Mouse (Mus musculus): ENCODE measurements around the gene Smug1. TPM values are rescaled to one million over a fixed set of nuclear protein-coding genes. Genes with fewer than 3 reads are reported as not detected.

Gene Smug1
- polyA plus RNA-seq, 1 experiment from 2014 or later: 21.8 TPM

DNA sequence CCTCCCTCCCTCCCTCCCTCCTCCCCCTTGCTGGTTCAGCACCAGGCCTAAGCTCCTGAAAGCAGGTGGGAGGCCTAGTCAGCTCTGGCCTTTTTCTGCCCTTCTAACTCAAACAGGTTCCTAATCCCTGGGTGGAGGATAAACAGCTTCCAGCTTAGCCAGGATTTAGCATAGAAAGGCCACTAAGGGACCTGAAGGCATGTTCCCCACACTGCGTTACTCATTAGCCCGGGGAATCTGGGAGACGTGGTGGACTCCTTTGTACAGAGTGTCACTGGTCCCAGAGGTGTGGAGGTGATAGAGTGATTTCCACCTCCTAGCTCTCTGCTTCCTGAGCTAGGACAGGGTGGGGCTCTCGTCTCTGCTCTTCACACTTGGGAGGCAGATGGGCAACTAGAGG lies 57.0 kb downstream of the Smug1 start:
- ATAC-seq (replicated peaks; ENCODE audit: low FRiP score, low TSS enrichment, low read depth) (no peak), DNase-seq (ENCODE audit: low spot score) (no peak)
- Histone ChIP-seq H3K36me3 (ENCODE audit: control insufficient read depth, insufficient read depth, low read length) (no peaks in the 10 kb centered on the region), H3K9ac (ENCODE audit: low read length) (no peak overlapping the region), H3K4me2 (ENCODE audit: low read length) (no peak overlapping the region), H3K4me3 (ENCODE audit: low read depth, low read length) (no peak overlapping the region), H3K27me3 (replicated peaks; ENCODE audit: control insufficient read depth, insufficient read depth, low read length) (peaks cover 10% of the 10 kb centered on the region), H3K4me1 (replicated peaks; ENCODE audit: control insufficient read depth, insufficient read depth, low read length) (peaks cover 24% of the 10 kb centered on the region), H3K9me3 (ENCODE audit: control insufficient read depth, low read length) (no peaks in the 10 kb centered on the region), H3K27ac (ENCODE audit: low read depth) (no peak overlapping the region)
- 44% methylated on average over 4 of the region's 4 CpGs for WGBS

DNA sequence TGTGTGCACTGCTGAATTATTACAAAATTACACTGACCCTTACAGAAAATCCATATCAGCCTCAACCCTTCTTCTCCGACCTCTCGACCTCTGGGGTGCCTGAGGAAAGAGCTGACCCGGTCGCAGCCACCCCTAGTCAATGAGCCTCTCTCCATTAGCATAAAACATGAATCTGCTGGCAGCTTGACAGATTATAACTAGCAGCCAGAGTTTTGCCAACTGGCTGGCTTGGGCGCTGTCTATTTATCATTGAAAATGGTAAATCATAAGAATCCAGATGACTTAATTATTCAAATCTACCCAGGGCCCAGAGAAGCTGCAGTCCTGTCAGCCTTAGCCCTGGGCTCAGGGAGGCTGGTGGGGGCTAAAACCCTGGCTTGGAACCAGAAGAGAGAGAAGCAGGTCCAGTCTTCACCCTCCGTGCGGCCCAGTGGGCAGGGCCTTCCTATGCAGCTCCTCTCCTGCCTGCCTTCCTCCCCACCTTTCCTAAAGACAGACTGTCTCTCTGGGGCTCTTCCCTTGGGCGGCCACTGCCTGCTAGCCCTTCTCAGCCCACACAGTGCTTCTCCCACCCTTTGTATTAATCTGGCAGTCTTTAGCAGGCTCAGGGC lies 58.7 kb downstream of the Smug1 start:
- H3K9me3 ChIP-seq (ENCODE audit: control insufficient read depth, low read length): no peaks in the 10 kb centered on the region
- H3K4me1 ChIP-seq (replicated peaks; ENCODE audit: control insufficient read depth, insufficient read depth, low read length): peaks cover 35% of the 10 kb centered on the region
- no peak overlapping the region for H3K27ac ChIP-seq (ENCODE audit: low read depth)

DNA sequence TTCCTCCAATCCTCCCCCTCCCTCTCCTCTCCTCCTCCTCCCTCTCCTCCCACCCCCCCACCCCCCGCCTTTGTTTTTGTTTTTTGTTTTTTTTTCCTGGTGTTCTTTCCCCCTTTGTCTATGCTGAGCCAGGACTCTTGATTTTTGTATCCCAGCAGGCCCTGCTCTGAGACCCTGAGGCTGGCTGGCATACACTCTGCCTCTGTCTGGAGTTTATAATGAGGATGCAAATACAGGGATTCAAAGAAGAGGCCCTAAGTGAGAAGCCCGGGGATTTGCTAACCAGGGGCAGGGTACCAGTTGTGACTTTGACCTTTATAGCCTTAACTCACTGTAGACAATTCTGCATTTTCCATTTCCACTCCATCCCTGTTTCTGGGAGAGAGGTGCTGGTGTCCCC lies 60.7 kb downstream of the Smug1 start:
- no peak overlapping the region for H3K4me3 ChIP-seq (ENCODE audit: low read depth, low read length)
- 16% methylated on average over 2 of the region's 2 CpGs for WGBS
- H3K9me3 ChIP-seq (ENCODE audit: control insufficient read depth, low read length): no peaks in the 10 kb centered on the region
- no peak overlapping the region for H3K4me2 ChIP-seq (ENCODE audit: low read length)
- no peaks in the 10 kb centered on the region for H3K36me3 ChIP-seq (ENCODE audit: control insufficient read depth, insufficient read depth, low read length)
- H3K27ac ChIP-seq (ENCODE audit: low read depth): no peak overlapping the region
- H3K9ac ChIP-seq (ENCODE audit: low read length): no peak overlapping the region
- peaks cover 14% of the 10 kb centered on the region for H3K27me3 ChIP-seq (replicated peaks; ENCODE audit: control insufficient read depth, insufficient read depth, low read length)
- ATAC-seq (replicated peaks; ENCODE audit: low FRiP score, low TSS enrichment, low read depth): no peak
- DNase-seq (ENCODE audit: low spot score): no peak
- peaks cover 32% of the 10 kb centered on the region for H3K4me1 ChIP-seq (replicated peaks; ENCODE audit: control insufficient read depth, insufficient read depth, low read length)

More for the DNA sequence above, 58.7 kb downstream of the Smug1 start:
- WGBS: 65% methylated on average over 8 of the region's 8 CpGs
- Histone ChIP-seq H3K27me3 (replicated peaks; ENCODE audit: control insufficient read depth, insufficient read depth, low read length) (peaks cover 5% of the 10 kb centered on the region), H3K4me2 (ENCODE audit: low read length) (no peak overlapping the region), H3K4me3 (ENCODE audit: low read depth, low read length) (no peak overlapping the region), H3K9ac (ENCODE audit: low read length) (no peak overlapping the region), H3K36me3 (ENCODE audit: control insufficient read depth, insufficient read depth, low read length) (no peaks in the 10 kb centered on the region)
- ATAC-seq (replicated peaks; ENCODE audit: low FRiP score, low TSS enrichment, low read depth) (no peak), DNase-seq (ENCODE audit: low spot score) (no peak)

Other genes starting within 250 kb of the Smug1 start
- not detected in 2 replicates for gene Hoxc13, start 246.0 kb downstream of the Smug1 start, polyA plus RNA-seq (2014; fragmentation: Nextera tagmentation; extraction: Ambion mirVana)
- not detected in 2 replicates for gene Hoxc12, start 230.3 kb downstream of the Smug1 start, polyA plus RNA-seq (2014; fragmentation: Nextera tagmentation; extraction: Ambion mirVana)
- gene Hoxc11, start 212.7 kb downstream of the Smug1 start, polyA plus RNA-seq (2014; fragmentation: Nextera tagmentation; extraction: Ambion mirVana): 0.11 TPM in 2 replicates
- gene Hoxc10, start 200.3 kb downstream of the Smug1 start, polyA plus RNA-seq (2014; fragmentation: Nextera tagmentation; extraction: Ambion mirVana): 2.6 and 3.1 TPM in 2 replicates
- gene Hoxc5, start 199.6 kb downstream of the Smug1 start, polyA plus RNA-seq (2014; fragmentation: Nextera tagmentation; extraction: Ambion mirVana): 12.2 and 14.1 TPM in 2 replicates
- gene Hoxc9, start 190.7 kb downstream of the Smug1 start, polyA plus RNA-seq (2014; fragmentation: Nextera tagmentation; extraction: Ambion mirVana): 1.7 and 1.9 TPM in 2 replicates
- 9.5 and 11.9 TPM in 2 replicates for gene Hoxc8, start 176.5 kb downstream of the Smug1 start, polyA plus RNA-seq (2014; fragmentation: Nextera tagmentation; extraction: Ambion mirVana)
- 6.1 and 9.6 TPM in 2 replicates for gene Hoxc6, start 168.8 kb downstream of the Smug1 start, polyA plus RNA-seq (2014; fragmentation: Nextera tagmentation; extraction: Ambion mirVana)
- 14.6 and 15.6 TPM in 2 replicates for gene Hoxc4, start 148.2 kb downstream of the Smug1 start, polyA plus RNA-seq (2014; fragmentation: Nextera tagmentation; extraction: Ambion mirVana)
- gene Cbx5, start 72.7 kb upstream of the Smug1 start, polyA plus RNA-seq (2014; fragmentation: Nextera tagmentation; extraction: Ambion mirVana): 118 and 123 TPM in 2 replicates
- gene Hnrnpa1, start 73.3 kb upstream of the Smug1 start, polyA plus RNA-seq (2014; fragmentation: Nextera tagmentation; extraction: Ambion mirVana): 837 and 906 TPM in 2 replicates
- 1.8 and 1.9 TPM in 2 replicates for gene Nfe2, start 91.3 kb upstream of the Smug1 start, polyA plus RNA-seq (2014; fragmentation: Nextera tagmentation; extraction: Ambion mirVana)
- 266 and 283 TPM in 2 replicates for gene Copz1, start 105.6 kb upstream of the Smug1 start, polyA plus RNA-seq (2014; fragmentation: Nextera tagmentation; extraction: Ambion mirVana)
- gene Gpr84, start 143.5 kb upstream of the Smug1 start, polyA plus RNA-seq (2014; fragmentation: Nextera tagmentation; extraction: Ambion mirVana): 0.11 and 0.34 TPM in 2 replicates
- gene Zfp385a, start 173.0 kb upstream of the Smug1 start, polyA plus RNA-seq (2014; fragmentation: Nextera tagmentation; extraction: Ambion mirVana): 7.2 and 7.5 TPM in 2 replicates
- 64.9 and 69.4 TPM in 2 replicates for gene Itga5, start 199.7 kb upstream of the Smug1 start, polyA plus RNA-seq (2014; fragmentation: Nextera tagmentation; extraction: Ambion mirVana)